Mouse (Mus musculus) olfactory bulb, adult 2 months (tissue): ENCODE measurements around the gene Gsk3b.

Experiments
- CTCF ChIP-seq: fragments of 200-500 bp; IDR thresholded peaks from 2 replicates; pipeline ENCODE4 v1.5.1; 2012; ENCODE audit warnings: low read depth, mild to moderate bottlenecking, low read length, moderate library complexity; ENCODE audit not compliant: insufficient read depth
- POLR2A ChIP-seq: fragments of 200-500 bp; IDR thresholded peaks from 2 replicates; pipeline ENCODE4 v1.6.1; 2012; ENCODE audit warnings: mild to moderate bottlenecking, low read depth, low read length, moderate library complexity; ENCODE audit not compliant: insufficient read depth

GRCm38 (mm10) chr16:38274737-38275136 is 185.9 kb downstream of the Gsk3b start:
- TF ChIP-seq POLR2A (no peak), CTCF (no peak)
